Mouse (Mus musculus) myocyte (in vitro differentiated cells): ENCODE measurements at regions not wholly inside any gene's neighbourhood (a gene's known extent, or its start where the extent isn't known, plus 50 kb on each side); places are given as distances from the start of the nearest gene placed in this dataset.

Experiments used
- CEBPB ChIP-seq: IDR thresholded peaks from 2 replicates; pipeline ENCODE4 v1.6.1; 2011; ENCODE audit warnings: mild to moderate bottlenecking, moderate library complexity; ENCODE audit not compliant: poor library complexity, insufficient read depth, severe bottlenecking
- E2F4 ChIP-seq: IDR thresholded peaks from one replicate; pipeline ENCODE4 v1.6.1; 2011; ENCODE audit warnings: mild to moderate bottlenecking, control low read depth, moderate library complexity; ENCODE audit not compliant: insufficient read depth
- MYOD1 ChIP-seq, 3 experiments: IDR thresholded peaks; one replicate each; pipeline ENCODE4 v1.6.1; 2011; ENCODE audit warnings: control low read depth in 2 of 3, low read depth in 2 of 3, mild to moderate bottlenecking in 2 of 3, moderate library complexity in 1 of 3; ENCODE audit not compliant: insufficient read length in 2 of 3, control insufficient read depth in 1 of 3
- MYOG ChIP-seq, 3 experiments: IDR thresholded peaks; one replicate each; pipeline ENCODE4 v1.6.1; 2011; ENCODE audit warnings: control low read depth in 2 of 3, low read depth in 2 of 3, mild to moderate bottlenecking in 2 of 3; ENCODE audit not compliant: insufficient read length in 2 of 3, control insufficient read depth in 1 of 3, insufficient read depth in 1 of 3
- POLR2A ChIP-seq: IDR thresholded peaks from one replicate; pipeline ENCODE4 v1.6.1; 2011; ENCODE audit warnings: low read depth, mild to moderate bottlenecking, control low read depth, moderate library complexity; ENCODE audit not compliant: insufficient read length
- POLR2AphosphoS2 ChIP-seq: IDR thresholded peaks from one replicate; pipeline ENCODE4 v1.6.1; 2011; ENCODE audit warnings: low read depth, control low read depth; ENCODE audit not compliant: insufficient read length
- REST ChIP-seq: IDR thresholded peaks from one replicate; pipeline ENCODE4 v1.6.1; 2011; ENCODE audit warnings: mild to moderate bottlenecking, control low read depth, moderate library complexity; ENCODE audit not compliant: insufficient read depth, insufficient read length
- USF1 ChIP-seq: IDR thresholded peaks from one replicate; pipeline ENCODE4 v1.6.1; 2011; ENCODE audit warnings: low read depth, mild to moderate bottlenecking, control low read depth, moderate library complexity

GRCm38 (mm10) chr3:124075974-124076606, 244.6 kb upstream of the Tram1l1 start:
- TF ChIP-seq POLR2A: no peak
- no peak for TF ChIP-seq POLR2AphosphoS2
- no peak for TF ChIP-seq MYOD1 (IDR thresholded peaks at IDR 0.05; ENCODE audit: control insufficient read depth in 1 of 3, insufficient read length in 2 of 3, low read depth in 2 of 3)
- TF ChIP-seq USF1: no peak
- TF ChIP-seq CEBPB: peak; percentile 86
- TF ChIP-seq MYOG (IDR thresholded peaks at IDR 0.05; ENCODE audit: control insufficient read depth in 1 of 3, insufficient read depth in 1 of 3, insufficient read length in 2 of 3, low read depth in 2 of 3): no peak
- TF ChIP-seq E2F4: no peak
- no peak for TF ChIP-seq REST
